Mouse (Mus musculus): ENCODE data around the gene Spdya.

DNA sequence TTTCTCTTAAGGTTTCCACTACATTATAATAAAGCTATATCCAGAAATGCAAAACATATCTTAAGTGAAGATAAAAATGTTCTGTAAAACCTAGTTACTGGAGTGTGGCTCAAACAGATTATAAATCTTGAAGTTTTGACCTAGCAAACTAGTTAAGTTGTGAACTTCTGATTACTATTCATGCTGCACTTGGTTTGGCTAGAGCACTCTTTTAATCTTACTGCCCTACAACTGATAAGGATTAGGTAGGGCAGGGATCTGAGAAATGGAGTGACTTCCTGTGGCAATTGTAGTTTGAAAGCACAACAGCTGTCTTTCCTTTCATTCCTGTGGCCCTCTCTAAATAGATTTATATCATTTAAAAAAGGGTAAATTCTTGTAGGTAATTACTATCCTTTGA lies 23.8 kb upstream of the Spdya start:
- TF ChIP-seq CTCF (IDR thresholded peaks at IDR 0.05; ENCODE audit: low read depth), result no peak
- no peak for TF ChIP-seq EP300 (optimal IDR thresholded peaks at IDR 0.05)

Data from stomach, postnatal 0 days (tissue).